Mouse (Mus musculus): ENCODE results near the gene Rbpms2.

GRCm38 (mm10) chr9:65606321-65607109 lies 22.9 kb upstream of the Rbpms2 start:
- TF ChIP-seq CTCF (IDR thresholded peaks at IDR 0.05) (no peak), EP300 (IDR thresholded peaks at IDR 0.05) (no peak)

Data from lung, postnatal 0 days (tissue).